Mouse (Mus musculus): ENCODE results near the gene Fam222b. TPM values are rescaled to one million over a fixed set of nuclear protein-coding genes. Genes with fewer than 3 reads are reported as not detected.

Fam222b gene
- polyA plus RNA-seq, 1 experiment from 2014 or later: 26.6 TPM

DNA sequence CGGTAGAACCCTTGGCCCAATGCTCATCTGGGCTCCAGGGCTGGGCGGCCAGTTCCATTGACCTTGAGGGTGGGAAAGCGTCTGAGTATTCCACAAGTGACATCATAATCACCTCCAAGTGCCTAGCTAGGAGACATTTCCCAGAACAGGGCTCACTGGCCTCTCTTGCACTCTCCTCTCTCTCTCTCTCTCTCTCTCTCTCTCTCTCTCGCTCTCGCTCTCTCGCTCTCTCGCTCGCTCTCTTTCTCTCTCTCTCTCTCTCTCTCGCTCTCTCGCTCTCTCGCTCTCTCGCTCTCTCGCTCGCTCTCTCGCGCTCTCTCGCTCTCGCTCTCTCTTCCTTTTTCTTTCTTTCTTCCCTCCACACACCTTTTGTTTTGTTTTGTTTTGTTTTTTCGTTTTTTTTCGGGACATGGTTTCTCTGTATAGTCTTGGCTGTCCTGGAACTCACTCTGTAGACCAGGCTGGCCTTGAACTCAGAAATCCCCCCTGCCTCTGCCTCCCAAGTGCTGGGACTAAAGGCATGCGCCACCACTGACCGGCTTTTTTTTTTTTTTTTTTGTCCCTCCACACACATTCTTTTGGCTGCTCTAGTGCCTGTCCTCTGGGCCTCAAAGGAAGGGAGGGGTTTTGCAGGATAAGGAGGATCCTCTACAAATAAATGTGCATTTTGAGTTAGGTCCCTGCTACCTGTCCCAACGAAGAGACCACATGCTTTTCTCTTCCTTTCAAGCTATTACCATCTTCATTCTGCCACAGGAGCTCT is 100.8 kb downstream of the Fam222b start:
- no peaks in the 10 kb centered on the region for H3K27me3 ChIP-seq (ENCODE audit: control insufficient read depth, insufficient read depth, low read length)
- 0 out of 2 replicates have a peak overlapping the region, but pooled peaks have one; percentile 44 for H3K9ac ChIP-seq (ENCODE audit: low read length)
- no peak for ATAC-seq (ENCODE audit: low FRiP score)
- H3K36me3 ChIP-seq (ENCODE audit: control insufficient read depth, insufficient read depth, low read length): peaks cover 9% of the 10 kb centered on the region
- peak overlapping the region; percentile 32 for H3K4me3 ChIP-seq (ENCODE audit: low read depth, low read length)
- no peak overlapping the region for H3K27ac ChIP-seq (ENCODE audit: low read depth, low read length)
- DNase-seq (ENCODE audit: low spot score, missing footprints): no peak
- peaks cover 5% of the 10 kb centered on the region; the same call in 1 of the 2 replicates for H3K4me1 ChIP-seq (ENCODE audit: control insufficient read depth, insufficient read depth, low read length)
- 60% methylated on average over 23 of the region's 23 CpGs for WGBS
- peak overlapping the region; percentile 48 for H3K4me2 ChIP-seq
- H3K9me3 ChIP-seq (ENCODE audit: control insufficient read depth, low read length): no peaks in the 10 kb centered on the region

GRCm38 (mm10) chr11:78202372-78202771 is 107.9 kb downstream of the Fam222b start:
- Histone ChIP-seq H3K36me3 (ENCODE audit: control insufficient read depth, insufficient read depth, low read length) (peaks cover 3% of the 10 kb centered on the region; the same call in 1 of the 2 replicates), H3K4me1 (ENCODE audit: control insufficient read depth, insufficient read depth, low read length) (no peaks in the 10 kb centered on the region), H3K9me3 (ENCODE audit: control insufficient read depth, low read length) (no peaks in the 10 kb centered on the region), H3K4me2 (no peak overlapping the region), H3K4me3 (ENCODE audit: low read depth, low read length) (no peak overlapping the region), H3K27ac (ENCODE audit: low read depth, low read length) (no peak overlapping the region), H3K27me3 (ENCODE audit: control insufficient read depth, insufficient read depth, low read length) (no peaks in the 10 kb centered on the region), H3K9ac (ENCODE audit: low read length) (no peak overlapping the region)
- DNase-seq (ENCODE audit: low spot score, missing footprints) (no peak), ATAC-seq (ENCODE audit: low FRiP score) (no peak)
- WGBS: 97% methylated on average over 3 of the region's 3 CpGs

DNA sequence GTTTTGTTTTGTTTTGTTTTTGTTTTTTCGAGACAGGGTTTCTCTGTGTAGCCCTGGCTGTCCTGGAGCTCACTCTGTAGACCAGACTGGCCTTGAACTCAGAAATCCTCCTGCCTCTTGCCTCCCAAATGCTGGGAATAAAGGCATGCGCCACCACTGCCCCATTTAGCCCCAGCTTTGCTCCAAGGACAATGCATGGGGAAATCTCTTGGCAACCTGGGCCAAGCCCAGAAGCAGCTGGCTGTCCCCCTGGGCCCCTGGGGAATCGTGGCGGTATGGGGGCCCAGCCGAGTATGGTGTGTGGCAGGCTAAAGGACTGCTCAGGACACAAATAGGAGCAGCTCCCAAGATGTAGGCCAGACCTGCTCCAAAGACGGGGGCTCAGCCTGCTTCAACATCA is 109.8 kb downstream of the Fam222b start:
- H3K9ac ChIP-seq (ENCODE audit: low read length): no peak overlapping the region
- no peaks in the 10 kb centered on the region for H3K27me3 ChIP-seq (ENCODE audit: control insufficient read depth, insufficient read depth, low read length)
- ATAC-seq (ENCODE audit: low FRiP score) (no peak), DNase-seq (ENCODE audit: low spot score, missing footprints) (no peak)
- no peaks in the 10 kb centered on the region for H3K9me3 ChIP-seq (ENCODE audit: control insufficient read depth, low read length)
- 83% methylated on average over 6 of the region's 6 CpGs for WGBS
- peaks cover 10% of the 10 kb centered on the region for H3K36me3 ChIP-seq (ENCODE audit: control insufficient read depth, insufficient read depth, low read length)
- no peak overlapping the region for H3K4me2 ChIP-seq
- no peak overlapping the region for H3K4me3 ChIP-seq (ENCODE audit: low read depth, low read length)
- H3K27ac ChIP-seq (ENCODE audit: low read depth, low read length): no peak overlapping the region
- H3K4me1 ChIP-seq (ENCODE audit: control insufficient read depth, insufficient read depth, low read length): no peaks in the 10 kb centered on the region

DNA sequence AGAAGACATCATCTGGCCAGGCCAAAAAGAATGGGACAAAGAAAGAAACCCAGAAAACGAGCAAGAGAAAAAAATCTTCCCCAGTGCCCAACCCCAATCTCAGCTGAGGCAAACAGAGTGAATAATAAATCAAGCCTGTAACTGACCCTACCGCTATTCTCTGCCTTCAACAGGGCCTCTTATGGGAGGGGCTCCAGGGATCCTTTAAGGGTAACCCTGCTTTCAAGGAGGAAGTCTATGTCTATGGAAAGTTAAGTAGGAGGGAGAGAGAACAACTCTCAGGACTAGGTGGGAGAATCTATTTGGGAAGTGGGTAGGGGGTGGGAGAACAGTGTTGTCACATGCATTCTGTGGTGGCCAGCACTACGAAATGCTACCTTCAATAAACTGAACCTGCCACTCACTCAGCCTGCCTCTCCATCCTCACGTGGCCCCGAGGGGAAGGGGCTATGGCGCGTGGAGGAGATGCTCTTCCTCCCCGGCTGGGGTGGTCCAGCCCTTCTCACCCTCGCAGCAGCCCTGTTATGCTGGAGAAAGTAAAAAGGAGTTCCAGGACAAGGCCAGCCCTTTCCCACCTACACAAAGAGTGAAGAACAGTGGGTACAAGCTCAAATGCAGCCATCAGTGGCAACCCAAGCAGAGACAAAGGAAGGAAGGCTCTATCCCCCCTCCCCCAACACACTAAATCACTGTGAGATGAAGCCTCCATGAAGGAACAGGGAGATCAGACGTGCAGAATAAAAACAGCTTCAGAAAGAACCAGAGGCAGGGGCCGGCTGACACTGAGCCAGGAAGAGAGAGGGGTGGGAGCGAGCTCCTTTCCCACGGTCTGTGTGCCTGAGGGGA is 111.1 kb downstream of the Fam222b start:
- DNase-seq (ENCODE audit: low spot score, missing footprints) (no peak), ATAC-seq (ENCODE audit: low FRiP score) (no peak)
- no peaks in the 10 kb centered on the region for H3K4me1 ChIP-seq (ENCODE audit: control insufficient read depth, insufficient read depth, low read length)
- no peaks in the 10 kb centered on the region for H3K9me3 ChIP-seq (ENCODE audit: control insufficient read depth, low read length)
- peaks cover 12% of the 10 kb centered on the region for H3K36me3 ChIP-seq (ENCODE audit: control insufficient read depth, insufficient read depth, low read length)
- no peak overlapping the region for H3K4me3 ChIP-seq (ENCODE audit: low read depth, low read length)
- H3K9ac ChIP-seq (ENCODE audit: low read length): no peak overlapping the region
- WGBS: 84% methylated on average over 13 of the region's 13 CpGs
- no peaks in the 10 kb centered on the region for H3K27me3 ChIP-seq (ENCODE audit: control insufficient read depth, insufficient read depth, low read length)
- H3K27ac ChIP-seq (ENCODE audit: low read depth, low read length): no peak overlapping the region
- no peak overlapping the region for H3K4me2 ChIP-seq

MicroRNAs encoded within 50 kb of the gene (microRNA counts, 519-probe panel; counts per million panel counts)
- microRNA mmu-miR-144 (4,822 counts per million, percentile 48 among the panel's probes with 10 or more counts), microRNA mmu-miR-451 (2,602 counts per million, percentile 7 among the panel's probes with 10 or more counts)

Small RNA genes within 50 kb of the gene (microRNA-seq; reads per million reads assigned to microRNA genes)
- 96.5 reads per million, percentile 52 among the genes with 10 or more reads in this experiment for gene Mir144
- not detected for gene Mir451a
- not detected for gene Mir451b
- gene Mir7653: not detected

Other genes with a start within 250 kb of the Fam222b start
- 12.1 and 12.6 TPM in 2 replicates for gene Pipox, start 200.6 kb upstream of the Fam222b start, polyA plus RNA-seq (2014; fragmentation: Nextera tagmentation; extraction: Ambion mirVana)
- gene Sez6, start 163.9 kb upstream of the Fam222b start, polyA plus RNA-seq (2014; fragmentation: Nextera tagmentation; extraction: Ambion mirVana): 7.2 and 8.6 TPM in 2 replicates
- gene Phf12, start 111.9 kb upstream of the Fam222b start, polyA plus RNA-seq (2014; fragmentation: Nextera tagmentation; extraction: Ambion mirVana): 15.5 and 18.0 TPM in 2 replicates
- 17.4 and 18.0 TPM in 2 replicates for gene Dhrs13, start 62.4 kb upstream of the Fam222b start, polyA plus RNA-seq (2014; fragmentation: Nextera tagmentation; extraction: Ambion mirVana)
- 52.7 and 57.6 TPM in 2 replicates for gene Flot2, start 56.7 kb upstream of the Fam222b start, polyA plus RNA-seq (2014; fragmentation: Nextera tagmentation; extraction: Ambion mirVana)
- 39.0 and 39.6 TPM in 2 replicates for gene Eral1, start 14.3 kb upstream of the Fam222b start, polyA plus RNA-seq (2014; fragmentation: Nextera tagmentation; extraction: Ambion mirVana)
- 72.0 and 79.7 TPM in 2 replicates for gene Traf4, start 70.9 kb downstream of the Fam222b start, polyA plus RNA-seq (2014; fragmentation: Nextera tagmentation; extraction: Ambion mirVana)
- 6.4 and 7.1 TPM in 2 replicates for gene Nek8, start 82.0 kb downstream of the Fam222b start, polyA plus RNA-seq (2014; fragmentation: Nextera tagmentation; extraction: Ambion mirVana)
- gene Tlcd1, start 82.1 kb downstream of the Fam222b start, polyA plus RNA-seq (2014; fragmentation: Nextera tagmentation; extraction: Ambion mirVana): 7.9 and 8.5 TPM in 2 replicates
- gene Rpl23a, start 88.9 kb downstream of the Fam222b start, polyA plus RNA-seq (2014; fragmentation: Nextera tagmentation; extraction: Ambion mirVana): 1,223 and 1,245 TPM in 2 replicates
- 54.7 and 55.1 TPM in 2 replicates for gene Rab34, start 93.8 kb downstream of the Fam222b start, polyA plus RNA-seq (2014; fragmentation: Nextera tagmentation; extraction: Ambion mirVana)
- 0.99 and 1.0 TPM in 2 replicates for gene Proca1, start 98.7 kb downstream of the Fam222b start, polyA plus RNA-seq (2014; fragmentation: Nextera tagmentation; extraction: Ambion mirVana)
- 55.0 and 58.5 TPM in 2 replicates for gene Sdf2, start 151.1 kb downstream of the Fam222b start, polyA plus RNA-seq (2014; fragmentation: Nextera tagmentation; extraction: Ambion mirVana)
- gene Supt6, start 151.3 kb downstream of the Fam222b start, polyA plus RNA-seq (2014; fragmentation: Nextera tagmentation; extraction: Ambion mirVana): 25.2 and 25.5 TPM in 2 replicates
- 61.2 and 70.4 TPM in 2 replicates for gene 2610507B11Rik, start 167.1 kb downstream of the Fam222b start, polyA plus RNA-seq (2014; fragmentation: Nextera tagmentation; extraction: Ambion mirVana)
- gene BC030499, start 196.2 kb downstream of the Fam222b start, polyA plus RNA-seq (2014; fragmentation: Nextera tagmentation; extraction: Ambion mirVana): 0.27 and 0.37 TPM in 2 replicates
- 51.5 and 57.1 TPM in 2 replicates for gene Spag5, start 206.9 kb downstream of the Fam222b start, polyA plus RNA-seq (2014; fragmentation: Nextera tagmentation; extraction: Ambion mirVana)
- gene Aldoc, start 228.3 kb downstream of the Fam222b start, polyA plus RNA-seq (2014; fragmentation: Nextera tagmentation; extraction: Ambion mirVana): 1.0 and 1.3 TPM in 2 replicates
- 50.9 and 56.3 TPM in 2 replicates for gene Pigs, start 233.8 kb downstream of the Fam222b start, polyA plus RNA-seq (2014; fragmentation: Nextera tagmentation; extraction: Ambion mirVana)
- gene Unc119, start 248.8 kb downstream of the Fam222b start, polyA plus RNA-seq (2014; fragmentation: Nextera tagmentation; extraction: Ambion mirVana): 63.4 and 71.7 TPM in 2 replicates